In genomic region chr10:16600551-16601224, GRCm38 (mm10) we compare ENCODE assay signal across 13 mouse cellular contexts.
A peak's percentile ranks its signal among the peaks of the same experiment; 100 is the strongest.
DNase-seq lines count a peak whose midpoint lies in the region; ATAC-seq lines count a peak whose summit lies in the region.
"Had no signal": no experiment of that assay in that cellular context is flagged by ENCODE, and none has a peak within 500 bp of the region (broad histone marks: within the 10 kb centered on the region; RNA-seq: fewer than 3 reads in every experiment).

No protein-coding gene starts in this region.

- H3K4me3 ChIP-seq in kidney, embryonic 16.5 days (ENCODE audit: low read length): no peak overlapping the region
- no peak overlapping the region for H3K4me3 ChIP-seq in kidney, embryonic 14.5 days (ENCODE audit: low read length)
- H3K4me3 ChIP-seq in liver, embryonic 13.5 days (replicated peaks): no peak overlapping the region
- H3K4me3 ChIP-seq in forebrain, embryonic 14.5 days (ENCODE audit: low read depth, low read length): no peak overlapping the region
- H3K4me3 ChIP-seq in forebrain, embryonic 15.5 days: no peak overlapping the region
- H3K4me3 ChIP-seq: embryonic facial prominence, embryonic 15.5 days; neural tube, embryonic 12.5 days had no signal

- H3K27ac ChIP-seq in kidney, embryonic 16.5 days (ENCODE audit: low read length): no peak overlapping the region
- H3K27ac ChIP-seq in kidney, embryonic 14.5 days (ENCODE audit: low read depth, low read length): no peak overlapping the region
- peak overlapping the region; percentile 78 for H3K27ac ChIP-seq in liver, embryonic 13.5 days
- no peak overlapping the region for H3K27ac ChIP-seq in forebrain, embryonic 14.5 days (ENCODE audit: low read depth, low read length)
- H3K27ac ChIP-seq in forebrain, embryonic 15.5 days (replicated peaks): no peak overlapping the region
- H3K27ac ChIP-seq: embryonic facial prominence, embryonic 15.5 days; neural tube, embryonic 12.5 days had no signal

- no peaks in the 10 kb centered on the region for H3K36me3 ChIP-seq in kidney, embryonic 16.5 days (ENCODE audit: insufficient read depth, low read length)
- H3K36me3 ChIP-seq in kidney, embryonic 14.5 days (ENCODE audit: control insufficient read depth, insufficient read depth, low read length): no peaks in the 10 kb centered on the region
- H3K36me3 ChIP-seq in liver, embryonic 13.5 days: no peaks in the 10 kb centered on the region
- H3K36me3 ChIP-seq in forebrain, embryonic 14.5 days (ENCODE audit: control insufficient read depth, insufficient read depth, low read length): no peaks in the 10 kb centered on the region
- no peaks in the 10 kb centered on the region for H3K36me3 ChIP-seq in forebrain, embryonic 15.5 days
- H3K36me3 ChIP-seq: embryonic facial prominence, embryonic 15.5 days; neural tube, embryonic 12.5 days had no signal

- H3K4me2 ChIP-seq in kidney, embryonic 16.5 days (replicated peaks; ENCODE audit: low read depth, low read length): no peak overlapping the region
- no peak overlapping the region for H3K4me2 ChIP-seq in kidney, embryonic 14.5 days (replicated peaks; ENCODE audit: low read depth, low read length)
- H3K4me2 ChIP-seq in liver, embryonic 13.5 days: peak overlapping the region; percentile 0; the same call in 1 of the 2 replicates
- no peak overlapping the region for H3K4me2 ChIP-seq in forebrain, embryonic 14.5 days (ENCODE audit: low read length)
- H3K4me2 ChIP-seq in forebrain, embryonic 15.5 days (replicated peaks): no peak overlapping the region
- H3K4me2 ChIP-seq: embryonic facial prominence, embryonic 15.5 days; neural tube, embryonic 12.5 days had no signal

- no peaks in the 10 kb centered on the region for H3K27me3 ChIP-seq in kidney, embryonic 16.5 days (ENCODE audit: insufficient read depth, low read length)
- no peaks in the 10 kb centered on the region for H3K27me3 ChIP-seq in kidney, embryonic 14.5 days (ENCODE audit: control insufficient read depth, insufficient read depth, low read length)
- H3K27me3 ChIP-seq in liver, embryonic 13.5 days: no peaks in the 10 kb centered on the region
- no peaks in the 10 kb centered on the region for H3K27me3 ChIP-seq in forebrain, embryonic 14.5 days (replicated peaks; ENCODE audit: control insufficient read depth, insufficient read depth, low read length)
- no peaks in the 10 kb centered on the region for H3K27me3 ChIP-seq in forebrain, embryonic 15.5 days
- H3K27me3 ChIP-seq: CH12.LX; embryonic facial prominence, embryonic 15.5 days; neural tube, embryonic 12.5 days had no signal

- 75% methylated on average over 10 of the region's 10 CpGs for WGBS in kidney, embryonic 16.5 days
- 78% methylated on average over 10 of the region's 10 CpGs for WGBS in kidney, embryonic 14.5 days
- 39% methylated on average over 10 of the region's 10 CpGs for WGBS in liver, embryonic 13.5 days (ENCODE audit: insufficient replicate concordance)
- 92% methylated on average over 10 of the region's 10 CpGs for WGBS in forebrain, embryonic 14.5 days
- WGBS in forebrain, embryonic 15.5 days: 89% methylated on average over 10 of the region's 10 CpGs

- no peaks in the 10 kb centered on the region for H3K9me3 ChIP-seq in kidney, embryonic 16.5 days (ENCODE audit: low read length)
- H3K9me3 ChIP-seq in kidney, embryonic 14.5 days (ENCODE audit: control insufficient read depth, low read length): no peaks in the 10 kb centered on the region
- H3K9me3 ChIP-seq in liver, embryonic 13.5 days (replicated peaks): no peaks in the 10 kb centered on the region
- no peaks in the 10 kb centered on the region for H3K9me3 ChIP-seq in forebrain, embryonic 14.5 days (replicated peaks; ENCODE audit: control insufficient read depth, low read length)
- no peaks in the 10 kb centered on the region for H3K9me3 ChIP-seq in forebrain, embryonic 15.5 days
- H3K9me3 ChIP-seq: embryonic facial prominence, embryonic 15.5 days; neural tube, embryonic 12.5 days had no signal

- ATAC-seq in kidney, embryonic 16.5 days (ENCODE audit: low FRiP score, low TSS enrichment): peak; percentile 19; the same call in 1 of the 2 replicates
- ATAC-seq in kidney, embryonic 14.5 days (ENCODE audit: low FRiP score, low TSS enrichment): no peak
- ATAC-seq in erythroblast, adult 5-6 weeks (replicated peaks; ENCODE audit: low FRiP score, poor library complexity, severe bottlenecking): peak; percentile 90
- ATAC-seq in liver, embryonic 13.5 days (ENCODE audit: low read depth): peak; percentile 97
- ATAC-seq in forebrain, embryonic 14.5 days: no peak
- ATAC-seq in forebrain, embryonic 15.5 days (replicated peaks): no peak

- DNase-seq in liver, embryonic 13.5 days: peak; percentile 36
- peak; percentile 90 for DNase-seq in yolk sac, embryonic 10.5 days (ENCODE audit: low spot score)
- no peak for DNase-seq in forebrain, embryonic 14.5 days (ENCODE audit: low spot score)
- DNase-seq in ovary, postnatal 10 days (ENCODE audit: low spot score): no peak
- DNase-seq: cerebellum, adult 8-10 months; layer of hippocampus, adult 9-11 months had no signal

- H3K4me1 ChIP-seq in kidney, embryonic 16.5 days (ENCODE audit: insufficient read depth, low read length): no peaks in the 10 kb centered on the region
- H3K4me1 ChIP-seq in kidney, embryonic 14.5 days (ENCODE audit: control insufficient read depth, insufficient read depth, low read length): no peaks in the 10 kb centered on the region
- peaks cover 13% of the 10 kb centered on the region for H3K4me1 ChIP-seq in liver, embryonic 13.5 days (replicated peaks)
- no peaks in the 10 kb centered on the region for H3K4me1 ChIP-seq in forebrain, embryonic 14.5 days (ENCODE audit: control insufficient read depth, insufficient read depth, low read length)
- H3K4me1 ChIP-seq in forebrain, embryonic 15.5 days: no peaks in the 10 kb centered on the region
- H3K4me1 ChIP-seq: embryonic facial prominence, embryonic 15.5 days; neural tube, embryonic 12.5 days had no signal

- H3K9ac ChIP-seq in kidney, embryonic 16.5 days (replicated peaks; ENCODE audit: low read length): no peak overlapping the region
- H3K9ac ChIP-seq in kidney, embryonic 14.5 days (ENCODE audit: low read depth, low read length): no peak overlapping the region
- H3K9ac ChIP-seq in liver, embryonic 13.5 days: no peak overlapping the region
- H3K9ac ChIP-seq in forebrain, embryonic 14.5 days (ENCODE audit: low read length): no peak overlapping the region
- no peak overlapping the region for H3K9ac ChIP-seq in forebrain, embryonic 15.5 days (replicated peaks)
- H3K9ac ChIP-seq: embryonic facial prominence, embryonic 15.5 days; neural tube, embryonic 12.5 days had no signal

Comparison
In these comparisons a context has a peak if more than half of its experiments do, and no peak if none do; other contexts are left out.
1. ATAC-seq: peak in kidney, embryonic 16.5 days (single experiment), erythroblast, adult 5-6 weeks (single experiment) and liver, embryonic 13.5 days (single experiment); none in kidney, embryonic 14.5 days (single experiment), forebrain, embryonic 14.5 days (single experiment) and forebrain, embryonic 15.5 days (single experiment).
2. DNase-seq: peak in liver, embryonic 13.5 days (single experiment) and yolk sac, embryonic 10.5 days (single experiment); none in forebrain, embryonic 14.5 days (single experiment) and ovary, postnatal 10 days (single experiment).